Mouse (Mus musculus) heart, adult 9 months (tissue): Measurements from ENCODE around the gene Olfr394.
"Not testable (repeated sequence)": the region's sequence is repeated elsewhere in the genome, so short reads cannot be mapped to it uniquely, and the experiment has no call there.

Experiments
- DNase-seq, 2 experiments: peaks; one replicate each; pipeline ENCODE4 v3.0.0; 2022; ENCODE audit warnings: low spot score in 2 of 2

The Olfr394 gene

GRCm38 (mm10) chr11:73890671-73891070 lies at the start of gene Olfr394:
TSS of gene Olfr394 (minus strand) at chr11:73890771.
- no peak for DNase-seq

DNA sequence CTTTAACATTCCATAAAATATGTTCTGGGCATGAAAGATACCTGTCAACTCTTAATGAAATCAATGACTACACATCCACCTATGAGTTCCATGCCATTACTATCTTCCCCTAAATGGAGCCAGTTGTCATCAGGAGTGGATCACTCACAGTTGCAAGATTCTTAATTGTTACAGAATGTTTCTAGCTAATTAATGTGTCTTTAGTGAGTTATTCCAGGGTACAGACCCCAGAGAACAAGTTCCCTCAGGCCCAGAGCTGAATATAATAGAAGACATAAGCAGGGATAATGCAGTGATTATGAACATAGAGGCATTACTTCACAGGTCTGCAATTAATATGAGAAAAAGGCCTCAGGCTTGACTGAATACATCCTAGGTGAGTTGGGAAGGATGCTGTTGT lies 45.8 kb upstream of the Olfr394 start, which contains the start of gene Olfr23:
TSS of gene Olfr23 (plus strand) at position 301 of the 400 bp plus-strand sequence.
- DNase-seq: no peak

DNA sequence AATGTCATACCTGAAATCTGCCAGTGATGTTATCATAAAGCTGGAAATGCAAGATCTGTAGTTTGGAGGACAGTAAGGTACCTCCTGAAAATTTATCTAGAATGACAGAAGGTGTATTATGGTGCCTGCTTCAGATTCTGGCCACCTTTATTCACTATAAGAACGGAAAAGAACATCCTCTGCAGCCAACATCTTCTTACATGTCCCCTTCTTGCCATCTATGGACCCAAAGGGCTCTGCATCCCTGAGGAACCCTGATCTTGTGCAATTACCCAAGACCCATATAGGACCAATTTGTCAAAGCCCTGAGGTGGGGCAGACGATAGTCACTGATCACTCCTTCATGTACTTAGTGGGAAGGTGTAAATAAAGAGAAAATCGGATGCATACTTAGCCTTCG lies 18.6 kb upstream of the Olfr394 start, which contains the start of gene Olfr395:
TSS of gene Olfr395 (minus strand) at position 101 of the 400 bp plus-strand sequence.
- DNase-seq: not testable (repeated sequence)

DNA sequence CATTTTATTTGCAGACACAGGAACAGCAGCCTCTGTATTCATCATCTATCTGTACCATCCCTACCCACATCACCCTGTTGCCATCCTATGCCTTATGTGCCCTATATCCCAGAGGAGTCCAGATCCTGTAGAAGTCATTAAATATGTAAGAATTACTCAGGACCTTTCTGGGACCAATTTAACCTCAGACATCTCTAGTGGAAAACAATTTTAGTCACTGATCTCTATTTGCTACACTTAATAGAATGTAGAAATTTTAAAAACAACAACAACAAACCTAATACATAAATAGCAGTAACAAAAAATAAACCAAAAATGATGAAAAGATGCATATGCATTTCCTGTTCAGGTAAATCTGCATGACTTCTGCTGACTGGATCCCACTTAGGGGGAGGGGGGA lies 39.2 kb downstream of the Olfr394 start, which contains the start of gene Olfr393:
TSS of gene Olfr393 (minus strand) at position 101 of the 400 bp plus-strand sequence.
- no peak for DNase-seq
